Mouse (Mus musculus) left cerebral cortex, postnatal 14 days (tissue): Measurements from ENCODE around the gene Adprh. TPM values are rescaled to one million over a fixed set of nuclear protein-coding genes. Genes with fewer than 3 reads are reported as not detected.
A peak's percentile ranks its signal among the peaks of the same experiment; 100 is the strongest.
"Not testable (repeated sequence)": the region's sequence is repeated elsewhere in the genome, so short reads cannot be mapped to it uniquely, and the experiment has no call there.

ENCODE experiments used
- DNase-seq, 2 experiments: peaks; one replicate each; pipeline ENCODE4 v3.0.0; 2021 to 2022; ENCODE audit warnings: low spot score in 2 of 2, mixed read lengths in 1 of 2
- intact Hi-C: fragments of 180-260 bp; cut with DNase I; formaldehyde crosslinking; loops from one replicate; pipeline ENCODE4 v1.15.1; 2025
- long read RNA-seq, 2 experiments: library from polyadenylated mRNA; stranded (forward); transcript quantifications; one replicate each; pipeline ENCODE4 v2.0.0; 2021
- total RNA-seq, 2 experiments: library from RNA; stranded (reverse); gene quantifications; 2 replicates each; pipeline ENCODE4 v1.2.3; 2021

The Adprh gene
- total RNA-seq = 10 to 100 TPM; 61.4 to 63.4 TPM
- long read RNA-seq, experiment 1, transcript Adprh-201 (4 exons, 2,966 nt) = major isoform, 189 of 200 reads
- long read RNA-seq, experiment 1, partial matches to known transcripts = 4 of 200 reads
- long read RNA-seq, experiment 1, other reads (novel, unspliced or antisense) = 7 of 200 reads
- long read RNA-seq, experiment 2, transcript Adprh-201 (4 exons, 2,966 nt) = major isoform, 152 of 169 reads
- long read RNA-seq, experiment 2, partial matches to known transcripts = 14 of 169 reads
- long read RNA-seq, experiment 2, other reads (novel, unspliced or antisense) = 3 of 169 reads

DNA sequence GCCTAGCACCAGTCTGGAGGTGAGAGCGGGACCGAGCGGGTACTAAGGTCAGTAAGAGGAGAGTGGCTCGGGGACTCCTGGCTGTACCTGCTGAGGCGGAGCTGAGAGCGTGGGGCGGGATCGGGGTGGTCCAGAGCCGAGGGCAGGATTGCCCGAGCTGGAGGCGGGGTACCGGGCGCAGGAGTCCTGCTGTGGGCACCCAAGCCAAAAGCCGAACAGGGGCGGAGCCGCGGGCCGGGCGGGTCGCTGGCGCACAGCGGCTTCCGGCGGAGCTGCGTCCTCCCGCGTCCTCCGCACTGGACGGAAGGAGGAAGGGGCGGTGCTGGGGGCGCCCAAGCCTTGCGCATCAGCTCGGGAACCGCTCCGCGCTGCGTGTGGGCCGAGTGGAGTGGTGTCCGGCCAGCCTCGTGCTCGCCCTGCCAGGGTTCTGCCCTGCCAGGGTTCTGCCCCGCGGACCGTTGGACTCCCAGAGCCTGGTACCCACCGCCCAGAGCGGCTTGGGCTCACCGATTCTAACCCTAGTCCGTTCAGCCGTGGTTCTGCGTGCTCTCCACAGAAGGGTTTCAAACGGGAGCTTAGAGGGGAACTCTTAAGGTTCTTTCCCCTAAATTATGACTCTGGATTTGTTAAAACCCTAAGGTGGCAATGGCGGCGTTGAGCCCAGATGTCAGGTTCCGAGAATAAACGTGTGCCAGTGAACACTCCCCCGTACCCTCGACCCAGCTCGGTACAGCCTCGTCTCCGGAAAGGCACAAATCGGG, at the start of gene Adprh:
TSS of gene Adprh (minus strand) at position 262 of the 761 bp plus-strand sequence.
- intact Hi-C loops = no loop called here
- peak; percentile 76 to 90 for DNase-seq

DNA sequence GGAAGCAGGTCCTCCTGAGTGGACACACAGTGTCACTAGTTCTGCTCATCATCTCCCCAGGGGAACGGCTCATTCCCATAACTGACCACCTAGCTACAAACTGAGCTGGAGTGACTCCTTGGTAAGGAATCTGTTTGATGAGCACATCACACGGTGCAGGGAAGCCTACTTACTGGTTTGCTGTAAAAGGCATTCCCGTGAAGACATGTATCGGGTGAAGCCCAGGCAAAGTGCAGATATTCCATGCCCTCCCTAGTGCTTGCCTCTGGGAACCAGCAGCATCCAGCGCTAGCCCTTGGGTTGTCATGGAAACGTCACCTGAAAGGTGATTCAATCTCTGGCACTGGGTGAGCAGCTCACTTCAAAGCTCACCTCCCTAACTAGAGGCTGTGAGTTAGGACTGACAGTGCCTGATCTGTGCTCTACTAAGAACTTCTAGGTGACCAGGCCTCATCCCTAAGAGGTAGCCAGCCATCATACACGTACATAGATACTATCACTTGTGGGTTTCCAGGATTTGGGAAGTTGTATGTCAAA, 44.2 kb upstream of the Adprh start:
- intact Hi-C loops = no loop called here
- DNase-seq = no peak

DNA sequence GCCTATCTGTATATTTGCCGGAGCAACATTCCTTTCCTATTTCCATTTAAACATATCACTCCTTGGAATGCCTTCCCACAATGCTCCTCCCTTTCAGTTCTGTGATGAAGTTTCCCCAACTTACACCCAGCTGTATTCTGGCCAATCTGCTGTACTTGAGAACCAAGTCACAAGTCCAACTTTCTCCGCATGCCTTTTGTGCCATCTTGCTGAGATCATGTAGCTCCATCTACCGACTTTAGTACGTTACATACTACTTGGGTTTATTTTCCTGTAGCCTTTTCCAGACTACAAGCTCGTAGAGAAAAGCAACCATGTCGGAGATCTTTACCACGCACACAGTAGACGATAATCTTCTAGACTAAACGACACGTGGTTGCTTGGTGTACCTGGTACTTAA, 41.4 kb upstream of the Adprh start:
- intact Hi-C loops = no loop called here
- peak in 1 of 2 experiments; percentile 28 for DNase-seq

- no peak for DNase-seq
- intact Hi-C loops = no loop called here
These were observed 40.0 kb upstream of the Adprh start for GRCm38 (mm10) chr16:38492551-38492950.

DNA sequence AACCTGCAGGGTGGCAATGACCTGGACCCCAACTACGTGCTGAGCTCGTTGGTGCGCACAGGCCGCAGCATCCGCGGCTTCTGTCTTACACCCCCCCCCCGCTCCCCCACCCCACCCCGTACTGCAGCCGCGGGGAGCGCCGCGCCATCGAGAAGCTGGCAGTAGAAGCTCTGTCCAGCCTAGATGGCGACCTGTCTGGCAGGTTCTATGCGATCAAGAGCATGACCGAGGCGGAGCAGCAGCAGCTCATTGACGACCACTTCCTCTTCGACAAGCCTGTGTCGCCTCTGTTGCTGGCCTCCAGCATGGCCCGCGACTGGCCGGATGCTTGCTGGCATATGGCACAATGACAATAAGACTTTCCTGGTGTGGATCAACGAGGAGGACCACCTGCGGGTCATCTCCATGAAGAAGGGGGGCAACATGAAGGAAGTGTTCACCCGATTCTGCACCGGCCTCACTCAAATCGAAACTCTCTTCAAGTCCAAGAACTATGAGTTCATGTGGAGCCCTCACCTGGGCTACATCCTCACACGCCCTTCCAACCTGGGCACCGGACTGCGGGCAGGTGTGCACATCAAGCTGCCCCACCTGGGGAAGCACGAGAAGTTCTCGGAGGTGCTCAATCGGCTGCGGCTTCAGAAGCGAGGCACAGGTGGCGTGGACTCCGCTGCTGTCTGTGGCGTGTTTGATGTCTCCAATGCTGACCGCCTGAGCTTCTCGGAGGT, 31.2 kb upstream of the Adprh start:
- intact Hi-C loops = loop anchor here (5.0 to 10.0 kb wide), 2 partner anchors 109 to 136 kb away; partner anchors contain the start of genes Cox17 and Gm21987
- DNase-seq = no peak

DNA sequence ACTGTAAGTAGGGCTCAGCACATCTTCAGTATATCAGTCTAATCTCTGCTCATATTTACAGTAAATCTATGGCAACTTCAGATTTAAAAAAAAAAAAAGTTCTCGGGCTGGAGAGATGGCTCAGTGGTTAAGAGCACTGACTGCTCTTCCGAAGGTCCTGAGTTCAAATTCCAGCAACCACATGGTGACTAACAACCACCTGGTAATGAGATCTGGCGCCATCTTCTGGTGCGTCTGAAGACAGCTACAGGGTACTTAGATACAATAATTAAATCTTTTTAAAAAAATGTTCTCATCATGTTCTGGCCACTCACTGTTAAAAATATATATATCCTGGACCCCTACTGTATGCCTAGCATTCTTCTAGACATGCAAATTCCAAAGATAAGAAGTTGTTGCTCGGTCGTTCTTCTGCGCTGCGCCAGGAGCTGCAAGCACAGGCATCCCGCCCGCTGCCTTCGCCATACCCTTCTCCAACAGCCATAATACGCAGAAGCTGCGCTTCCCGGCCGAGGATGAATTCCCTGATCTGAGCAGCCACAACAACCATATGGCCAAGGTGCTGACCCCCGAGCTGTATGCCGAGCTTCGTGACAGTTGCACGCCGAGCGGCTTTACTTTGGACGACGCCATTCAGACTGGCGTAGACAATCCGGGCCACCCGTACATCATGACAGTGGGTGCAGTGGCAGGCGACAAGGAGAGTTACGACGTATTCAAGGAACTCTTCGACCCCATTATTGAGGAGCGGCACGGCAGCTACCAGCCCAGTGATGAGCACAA, 30.5 kb upstream of the Adprh start:
- intact Hi-C loops = loop anchor here (5.0 to 10.0 kb wide), 2 partner anchors 108 to 136 kb away; partner anchors contain the start of genes Cox17 and Gm21987
- peak in 1 of 2 experiments; percentile 21 for DNase-seq

DNA sequence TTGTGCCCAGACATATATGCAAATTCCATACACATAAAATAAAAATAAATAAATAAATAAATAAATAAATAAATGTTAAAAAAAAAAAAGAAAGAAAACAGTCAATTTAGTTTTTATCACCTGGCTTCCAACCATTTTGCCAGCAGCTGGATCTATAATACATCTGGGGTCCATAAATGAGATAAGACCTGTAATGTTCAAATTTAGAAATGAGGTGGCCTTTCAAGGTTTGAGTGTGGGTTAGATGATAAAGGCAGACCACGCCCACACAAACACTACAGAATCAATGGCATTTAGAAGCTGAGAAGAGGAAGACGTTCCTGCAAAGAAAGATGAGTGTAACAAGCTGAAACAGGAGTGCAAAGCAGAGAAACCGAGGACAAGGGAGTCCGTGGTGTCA, 28.8 kb upstream of the Adprh start:
- no peak for DNase-seq
- intact Hi-C loops = loop anchor here (5.0 to 10.0 kb wide), 2 partner anchors 107 to 134 kb away; partner anchors contain the start of genes Cox17 and Gm21987

GRCm38 (mm10) chr16:38478296-38478695, 25.8 kb upstream of the Adprh start:
- DNase-seq = no peak
- intact Hi-C loops = no loop called here

GRCm38 (mm10) chr16:38477241-38477608, 24.7 kb upstream of the Adprh start:
- intact Hi-C loops, DNase-seq: not testable (repeated sequence)

DNA sequence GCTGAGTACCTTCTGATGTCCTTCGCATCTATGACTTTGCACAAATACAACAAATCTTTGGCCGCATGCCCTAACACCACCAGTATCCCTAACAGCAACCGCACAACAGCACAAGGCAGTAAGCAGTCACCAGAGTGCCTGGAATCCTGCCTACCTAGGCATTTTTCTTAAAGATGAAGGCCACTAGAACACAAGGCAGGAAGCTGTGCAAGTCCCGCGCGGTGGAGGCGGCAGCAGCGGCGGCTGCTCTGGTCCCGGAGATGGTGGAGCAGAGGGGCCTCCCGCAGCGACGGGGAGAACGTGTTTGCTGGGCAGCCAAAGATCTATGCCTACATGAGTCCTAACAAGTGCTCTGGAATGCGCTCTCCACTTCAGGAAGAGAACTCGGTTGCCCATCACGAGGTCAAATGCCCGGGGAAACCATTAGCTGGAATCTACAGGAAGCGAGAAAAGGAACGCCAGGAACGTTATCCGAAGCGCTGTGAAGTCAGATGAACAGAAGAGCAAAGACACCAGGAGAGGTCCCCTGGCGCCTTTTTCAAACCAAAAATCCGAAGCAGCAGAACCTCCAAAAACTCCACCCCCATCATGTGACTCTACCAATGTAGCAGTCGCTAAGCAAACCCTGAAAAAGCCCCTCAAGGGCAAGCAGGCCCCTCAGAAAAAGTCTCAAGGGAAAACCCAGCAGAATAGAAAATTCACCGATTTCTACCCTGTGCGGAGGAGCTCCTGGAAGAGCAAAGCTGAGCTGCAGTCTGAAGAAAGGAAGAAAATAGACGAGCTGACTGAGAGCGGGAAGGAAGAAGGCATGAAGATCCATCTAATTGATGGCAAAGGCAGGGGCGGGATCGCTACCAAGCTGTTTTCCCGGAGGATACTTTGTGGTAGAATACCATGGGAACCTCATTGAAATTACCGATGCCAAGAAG, 24.1 kb upstream of the Adprh start:
- intact Hi-C loops = no loop called here
- peak; percentile 25 to 41 for DNase-seq

DNA sequence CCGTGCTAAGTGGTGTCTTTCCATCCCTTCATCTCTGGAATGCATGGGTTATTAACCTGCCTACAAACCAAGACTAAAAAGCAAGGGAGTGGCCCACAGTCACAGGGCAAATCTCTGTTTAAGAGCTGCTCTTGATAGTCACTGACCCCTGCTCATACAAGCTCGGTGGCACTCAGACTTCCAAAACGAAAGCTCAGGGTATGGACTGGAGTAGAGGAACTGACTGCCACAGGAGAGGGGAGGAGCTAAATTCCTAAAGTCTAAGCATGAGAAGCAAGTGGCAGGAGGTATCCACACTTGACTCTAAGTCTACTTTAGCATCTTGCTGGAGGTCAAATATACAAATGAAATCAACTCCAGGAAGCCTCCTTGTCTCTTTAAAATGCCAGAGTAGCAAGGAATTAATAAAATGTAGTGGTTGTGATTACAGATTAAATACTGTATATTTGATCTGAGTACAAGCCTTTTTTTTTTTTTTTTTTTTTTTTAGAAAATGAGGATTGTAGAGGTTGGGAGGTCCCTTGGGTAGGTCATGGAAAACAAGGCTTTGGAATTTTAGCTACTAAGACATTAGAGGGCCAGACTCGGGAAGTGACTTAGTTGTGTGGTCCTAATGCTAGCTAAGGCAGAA, 23.3 kb upstream of the Adprh start:
- DNase-seq = no peak
- intact Hi-C loops = no loop called here

DNA sequence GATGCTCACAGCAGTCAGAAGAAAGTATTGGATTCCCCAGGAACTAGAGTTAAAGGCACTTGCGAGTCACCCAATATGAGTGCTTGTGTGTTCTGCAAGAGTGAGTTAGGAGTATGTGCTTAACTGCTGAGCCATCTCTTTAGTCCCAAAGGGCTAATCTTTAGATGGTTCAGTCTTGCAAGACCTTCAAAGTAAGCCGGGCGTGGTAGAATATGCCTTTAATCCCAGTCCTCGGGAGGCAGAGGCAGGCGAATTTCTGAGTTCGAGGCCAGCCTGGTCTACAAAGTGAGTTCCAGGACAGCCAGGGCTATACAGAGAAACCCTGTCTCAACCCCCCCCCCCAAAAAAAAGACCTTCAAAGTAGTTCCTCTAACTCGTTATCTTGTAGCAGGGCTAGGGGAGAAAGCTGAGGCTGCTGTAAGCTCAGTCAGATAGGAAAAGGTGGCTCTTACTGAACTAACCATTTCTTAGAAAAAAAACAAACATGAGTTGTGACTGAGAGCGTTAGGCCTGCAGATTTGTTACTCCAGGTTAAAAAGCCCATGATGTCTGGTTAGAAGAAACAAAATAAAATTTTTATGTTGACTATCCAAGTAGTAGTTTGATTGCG, 22.3 kb upstream of the Adprh start:
- intact Hi-C loops = no loop called here
- no peak for DNase-seq

DNA sequence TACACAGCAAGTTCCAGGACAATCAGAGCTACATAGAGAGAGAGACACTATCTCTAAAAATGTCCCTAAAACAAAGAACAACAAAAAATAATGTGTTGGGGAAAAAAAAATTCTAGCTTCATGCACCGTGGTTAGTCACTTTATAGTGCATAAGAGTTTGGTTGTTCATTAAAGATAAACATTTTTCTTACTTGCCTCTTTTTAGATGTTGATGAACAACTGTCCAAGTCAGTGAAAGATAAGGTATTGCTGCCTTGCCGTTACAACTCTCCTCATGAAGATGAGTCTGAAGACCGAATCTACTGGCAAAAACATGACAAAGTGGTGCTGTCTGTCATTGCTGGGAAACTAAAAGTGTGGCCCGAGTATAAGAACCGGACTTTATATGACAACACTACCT, 21.2 kb upstream of the Adprh start:
- intact Hi-C loops = no loop called here
- DNase-seq = no peak

GRCm38 (mm10) chr16:38472507-38472873, 20.0 kb upstream of the Adprh start:
- DNase-seq = no peak
- intact Hi-C loops = no loop called here

GRCm38 (mm10) chr16:38471697-38472506, 19.4 kb upstream of the Adprh start:
- DNase-seq = no peak
- intact Hi-C loops = no loop called here

- DNase-seq = no peak
These were observed 16.9 kb upstream of the Adprh start for GRCm38 (mm10) chr16:38469437-38469836.

GRCm38 (mm10) chr16:38468706-38469018, 16.2 kb upstream of the Adprh start:
- intact Hi-C loops = no loop called here
- DNase-seq = no peak

More at GRCm38 (mm10) chr16:38469437-38469836, 16.9 kb upstream of the Adprh start:
- intact Hi-C loops = no loop called here
